ENCODE assay signal across 16 mouse cellular contexts in the genomic region with DNA sequence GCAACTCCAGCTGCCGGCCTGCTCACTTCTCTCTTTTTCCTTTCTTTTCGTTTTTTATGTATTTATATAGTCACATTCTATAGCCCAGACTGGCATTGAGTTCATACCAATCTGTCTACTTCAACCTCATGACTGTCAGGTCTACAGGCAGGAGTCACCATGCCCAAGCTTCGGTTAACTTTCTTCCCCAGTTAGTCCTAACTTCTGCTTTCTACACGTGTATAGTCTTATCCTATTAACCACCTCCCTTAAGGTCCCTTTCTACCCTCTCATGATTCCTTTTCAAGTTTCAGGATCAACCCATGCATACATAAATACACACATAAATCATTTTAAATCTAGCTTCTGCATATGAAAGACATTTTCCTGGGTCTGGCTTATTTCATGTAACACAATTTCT.
"Had no signal": no experiment of that assay in that cellular context is flagged by ENCODE, and none has a peak within 500 bp of the region (broad histone marks: within the 10 kb centered on the region; RNA-seq: fewer than 3 reads in every experiment).

No protein-coding gene starts in this region.

- H3K4me1 ChIP-seq: neural tube, embryonic 13.5 days; neural tube, embryonic 15.5 days; stomach, embryonic 15.5 days had no signal

- H3K36me3 ChIP-seq: neural tube, embryonic 13.5 days; neural tube, embryonic 15.5 days; stomach, embryonic 15.5 days had no signal

- H3K9ac ChIP-seq: neural tube, embryonic 13.5 days; neural tube, embryonic 15.5 days; stomach, embryonic 15.5 days had no signal

- H3K4me2 ChIP-seq: neural tube, embryonic 13.5 days; neural tube, embryonic 15.5 days; stomach, embryonic 15.5 days had no signal

- DNase-seq: retina, postnatal 1 day; right cerebral cortex, adult 18-20 months; right cerebral cortex, postnatal 14 days; right cerebral cortex, postnatal 25 days; right cerebral cortex, postnatal 4 days; spleen, adult 18-20 months; thymus, adult 18-20 months; thymus, adult 2 months; thymus, postnatal 14 days; thymus, postnatal 25 days; thymus, postnatal 36 days; thymus, postnatal 4 days had no signal

- H3K27me3 ChIP-seq: neural tube, embryonic 13.5 days; neural tube, embryonic 15.5 days; stomach, embryonic 15.5 days had no signal

- H3K27ac ChIP-seq: neural tube, embryonic 13.5 days; neural tube, embryonic 15.5 days; stomach, embryonic 15.5 days; stomach, postnatal 0 days had no signal

- H3K4me3 ChIP-seq: neural tube, embryonic 13.5 days; neural tube, embryonic 15.5 days; stomach, embryonic 15.5 days had no signal

- H3K9me3 ChIP-seq: neural tube, embryonic 13.5 days; neural tube, embryonic 15.5 days; stomach, embryonic 15.5 days had no signal
